Mouse (Mus musculus) midbrain, embryonic 15.5 days (tissue): Measurements from ENCODE around the gene Crybg1. TPM values are rescaled to one million over a fixed set of nuclear protein-coding genes. Genes with fewer than 3 reads are reported as not detected.

ENCODE experiments used
- ATAC-seq: fragments of 200-750 bp; cut with Nextera tagmentation; replicated peaks from 2 replicates; pipeline ENCODE4 v1.8.0; 2017; ENCODE audit warnings: moderate TSS enrichment
- H3K27ac ChIP-seq: fragments of 300-500 bp; sonication (generic); 2 replicates; pipeline ENCODE4 v1.5.1; 2015; ENCODE audit warnings: mild to moderate bottlenecking, inconsistent platforms
- H3K27me3 ChIP-seq: fragments of 300-500 bp; sonication (generic); replicated peaks from 2 replicates; pipeline ENCODE4 v1.6.1; 2015; ENCODE audit warnings: inconsistent platforms
- H3K36me3 ChIP-seq: fragments of 300-500 bp; sonication (generic); replicated peaks from 2 replicates; pipeline ENCODE4 v1.6.1; 2015; ENCODE audit warnings: inconsistent platforms
- H3K4me1 ChIP-seq: fragments of 300-500 bp; sonication (generic); 2 replicates; pipeline ENCODE4 v1.6.1; 2015; ENCODE audit warnings: inconsistent platforms
- H3K4me2 ChIP-seq: fragments of 300-500 bp; sonication (generic); 2 replicates; pipeline ENCODE4 v1.6.1; 2015; ENCODE audit warnings: inconsistent platforms, mild to moderate bottlenecking, moderate library complexity
- H3K4me3 ChIP-seq: fragments of 300-500 bp; sonication (generic); 2 replicates; pipeline ENCODE4 v1.5.1; 2015; ENCODE audit warnings: mild to moderate bottlenecking, inconsistent platforms
- H3K9ac ChIP-seq: fragments of 300-500 bp; sonication (generic); 2 replicates; pipeline ENCODE4 v1.6.1; 2015; ENCODE audit warnings: mild to moderate bottlenecking, inconsistent platforms
- H3K9me3 ChIP-seq: fragments of 300-500 bp; sonication (generic); 2 replicates; pipeline ENCODE4 v1.6.1; 2016; ENCODE audit warnings: inconsistent platforms
- WGBS: fragments of 180-500 bp; shearing (Covaris S2); methylation state at CpG from one replicate; pipeline ENCODE4 v1.1.7; 2015; ENCODE audit warnings: mixed read lengths; 5-methylcytosine and 5-hydroxymethylcytosine counted together
- polyA plus RNA-seq: library from polyadenylated mRNA; unstranded; fragments of >200 nt; fragmentation: Nextera tagmentation; extraction: Ambion mirVana; gene quantifications from 2 replicates; pipeline ENCODE4 v1.2.1, GENCODE M21; 2015

Crybg1 gene
- polyA plus RNA-seq, 1 experiment from 2014 or later = 0.14 TPM

DNA sequence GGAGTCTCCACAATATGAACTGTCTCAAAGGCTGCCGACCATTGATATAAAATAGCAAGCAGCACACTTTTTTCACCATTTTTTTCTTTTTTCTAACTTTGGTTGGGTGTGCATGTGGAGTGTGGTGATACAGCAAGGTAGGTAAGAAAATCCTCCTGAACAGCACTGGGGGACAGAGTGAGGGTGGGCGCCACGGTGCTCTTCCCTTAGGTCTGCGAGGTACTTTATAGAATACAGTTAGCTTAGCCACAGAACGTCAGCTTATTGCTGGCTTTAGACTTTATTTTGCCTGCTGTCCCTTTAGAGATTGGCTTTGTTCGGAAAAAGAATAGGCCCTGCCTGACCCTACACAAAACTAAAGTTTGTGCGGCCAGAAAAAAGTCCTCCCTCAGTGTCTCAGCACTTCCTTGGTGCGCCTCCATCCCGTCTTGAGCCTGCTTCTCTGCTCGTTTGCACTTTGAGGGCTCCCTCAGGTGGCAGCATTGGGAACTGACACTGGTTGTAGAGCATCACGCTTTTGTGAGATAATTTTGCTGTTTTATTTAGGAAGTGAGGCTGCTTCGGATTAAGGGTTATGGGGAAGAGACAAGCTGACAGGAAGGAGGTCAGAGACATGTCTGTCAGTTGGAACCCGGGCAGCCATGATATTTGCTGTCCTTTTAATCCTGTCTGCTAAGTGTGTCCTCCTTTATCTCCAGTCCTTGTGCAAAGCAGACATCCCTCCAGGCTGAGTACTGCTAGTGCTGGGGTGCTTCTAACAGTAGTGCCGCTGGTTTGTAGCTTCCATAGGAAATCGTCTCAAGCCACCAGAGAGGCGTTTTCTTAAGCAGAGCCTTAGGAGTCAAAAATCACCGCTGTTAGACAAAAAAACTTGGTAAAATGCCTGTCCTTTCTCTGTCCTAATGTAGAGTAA is 229.7 kb downstream of the Crybg1 start:
- peak; percentile 78 for ATAC-seq
- no peaks in the 10 kb centered on the region for H3K9me3 ChIP-seq
- 39% methylated on average over 17 of the region's 17 CpGs for WGBS
- H3K4me2 ChIP-seq = no peak overlapping the region
- no peaks in the 10 kb centered on the region for H3K4me1 ChIP-seq
- H3K9ac ChIP-seq = no peak overlapping the region
- no peaks in the 10 kb centered on the region for H3K27me3 ChIP-seq
- H3K36me3 ChIP-seq = no peaks in the 10 kb centered on the region
- no peak overlapping the region for H3K27ac ChIP-seq
- no peak overlapping the region for H3K4me3 ChIP-seq

DNA sequence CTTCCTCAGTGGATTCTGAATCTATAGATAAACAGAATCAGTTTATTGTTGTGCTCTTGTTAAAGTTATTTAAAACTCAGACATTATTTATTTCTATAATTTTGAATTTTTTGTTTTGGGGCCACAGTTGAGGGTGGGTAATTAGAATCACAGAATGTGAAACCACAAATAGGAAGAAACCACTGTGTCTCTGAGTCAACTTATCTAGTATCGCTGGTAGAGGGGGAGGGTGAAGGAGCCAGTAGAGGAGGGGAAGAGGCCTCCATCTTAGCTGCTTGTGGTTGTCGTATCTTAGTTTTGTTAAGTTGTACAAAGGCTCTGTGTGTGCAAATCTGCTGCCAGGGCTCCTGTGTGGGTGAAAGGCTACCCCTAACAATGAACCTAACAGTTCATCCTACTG is 231.9 kb downstream of the Crybg1 start:
- Histone ChIP-seq H3K4me1 (no peaks in the 10 kb centered on the region), H3K9me3 (no peaks in the 10 kb centered on the region), H3K4me3 (no peak overlapping the region), H3K9ac (no peak overlapping the region), H3K27me3 (no peaks in the 10 kb centered on the region), H3K36me3 (no peaks in the 10 kb centered on the region), H3K4me2 (no peak overlapping the region), H3K27ac (no peak overlapping the region)
- 91% methylated on average over 2 of the region's 2 CpGs for WGBS
- ATAC-seq = no peak

GRCm38 (mm10) chr10:43916181-43916580 is 232.5 kb downstream of the Crybg1 start:
- H3K4me2 ChIP-seq = no peak overlapping the region
- H3K9me3 ChIP-seq = no peaks in the 10 kb centered on the region
- H3K4me1 ChIP-seq = no peaks in the 10 kb centered on the region
- no peak overlapping the region for H3K27ac ChIP-seq
- no peak for ATAC-seq
- H3K9ac ChIP-seq = no peak overlapping the region
- H3K36me3 ChIP-seq = no peaks in the 10 kb centered on the region
- H3K4me3 ChIP-seq = no peak overlapping the region
- WGBS = 83% methylated on average over 12 of the region's 12 CpGs
- no peaks in the 10 kb centered on the region for H3K27me3 ChIP-seq

- Histone ChIP-seq H3K27me3 (no peaks in the 10 kb centered on the region), H3K9me3 (no peaks in the 10 kb centered on the region), H3K27ac (no peak overlapping the region), H3K4me2 (no peak overlapping the region), H3K36me3 (no peaks in the 10 kb centered on the region), H3K4me3 (no peak overlapping the region), H3K4me1 (no peaks in the 10 kb centered on the region), H3K9ac (no peak overlapping the region)
- ATAC-seq = no peak
- WGBS = 87% methylated on average over 3 of the region's 3 CpGs
Measured at GRCm38 (mm10) chr10:43912236-43912635, 236.4 kb downstream of the Crybg1 start.

- no peak for ATAC-seq
- Histone ChIP-seq H3K4me3 (no peak overlapping the region), H3K27me3 (no peaks in the 10 kb centered on the region), H3K4me2 (no peak overlapping the region), H3K27ac (no peak overlapping the region), H3K4me1 (no peaks in the 10 kb centered on the region), H3K9me3 (no peaks in the 10 kb centered on the region), H3K36me3 (no peaks in the 10 kb centered on the region), H3K9ac (no peak overlapping the region)
- 93% methylated on average over 8 of the region's 8 CpGs for WGBS
Measured at GRCm38 (mm10) chr10:43910873-43911142, 237.8 kb downstream of the Crybg1 start.

DNA sequence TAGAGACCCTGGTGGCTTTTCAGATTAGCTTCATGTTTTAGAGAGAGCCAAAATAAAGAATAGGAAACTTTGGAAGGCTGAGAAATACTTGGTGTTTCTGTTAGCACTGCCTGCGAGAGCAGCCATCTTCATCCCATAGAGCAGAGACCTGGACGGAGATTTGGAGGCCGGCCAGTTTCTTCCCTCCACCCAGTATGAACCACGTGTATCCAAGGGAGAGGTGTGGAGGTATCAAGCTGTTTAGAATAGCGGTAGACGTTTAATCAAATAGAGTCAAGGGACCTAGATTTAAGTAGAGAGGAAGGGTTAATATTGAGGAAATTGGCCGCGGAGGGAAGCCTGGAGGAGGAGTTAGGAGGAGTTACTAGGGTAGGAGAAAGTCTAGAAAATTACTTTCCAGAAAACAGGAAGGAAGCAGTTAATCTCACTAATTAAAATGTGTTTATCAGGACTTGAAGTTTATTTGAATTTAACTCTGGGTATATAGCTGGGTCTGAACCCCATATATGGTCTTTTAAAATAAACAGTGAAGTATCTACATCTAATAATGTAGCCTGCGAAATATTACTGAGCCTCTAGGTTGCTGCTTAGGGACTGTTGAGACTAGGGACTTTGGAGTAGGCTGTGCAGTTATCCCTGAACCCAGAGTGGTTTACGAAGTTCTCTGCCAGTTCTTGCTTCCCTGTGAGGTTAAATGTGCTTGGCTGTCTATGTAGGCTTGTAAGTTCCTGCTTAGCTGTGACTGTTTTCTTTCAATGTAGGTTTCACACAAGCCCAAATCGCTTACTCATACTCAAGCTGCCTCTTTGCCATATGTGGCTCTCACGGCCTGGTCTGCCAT is 238.4 kb downstream of the Crybg1 start:
- no peaks in the 10 kb centered on the region for H3K27me3 ChIP-seq
- no peak overlapping the region for H3K4me3 ChIP-seq
- H3K4me2 ChIP-seq = no peak overlapping the region
- no peaks in the 10 kb centered on the region for H3K4me1 ChIP-seq
- no peaks in the 10 kb centered on the region for H3K9me3 ChIP-seq
- WGBS = 92% methylated on average over 12 of the region's 12 CpGs
- no peak for ATAC-seq
- H3K27ac ChIP-seq = no peak overlapping the region
- H3K36me3 ChIP-seq = no peaks in the 10 kb centered on the region
- no peak overlapping the region for H3K9ac ChIP-seq

- H3K36me3 ChIP-seq = no peaks in the 10 kb centered on the region
- H3K4me2 ChIP-seq = no peak overlapping the region
- H3K4me1 ChIP-seq = peaks cover 17% of the 10 kb centered on the region
- WGBS = 95% methylated on average over 1 of the region's 1 CpGs
- H3K27me3 ChIP-seq = no peaks in the 10 kb centered on the region
- H3K4me3 ChIP-seq = no peak overlapping the region
- ATAC-seq = no peak
- H3K9me3 ChIP-seq = no peaks in the 10 kb centered on the region
- no peak overlapping the region for H3K27ac ChIP-seq
- no peak overlapping the region for H3K9ac ChIP-seq
Measured at GRCm38 (mm10) chr10:43904569-43904968, 244.1 kb downstream of the Crybg1 start.

DNA sequence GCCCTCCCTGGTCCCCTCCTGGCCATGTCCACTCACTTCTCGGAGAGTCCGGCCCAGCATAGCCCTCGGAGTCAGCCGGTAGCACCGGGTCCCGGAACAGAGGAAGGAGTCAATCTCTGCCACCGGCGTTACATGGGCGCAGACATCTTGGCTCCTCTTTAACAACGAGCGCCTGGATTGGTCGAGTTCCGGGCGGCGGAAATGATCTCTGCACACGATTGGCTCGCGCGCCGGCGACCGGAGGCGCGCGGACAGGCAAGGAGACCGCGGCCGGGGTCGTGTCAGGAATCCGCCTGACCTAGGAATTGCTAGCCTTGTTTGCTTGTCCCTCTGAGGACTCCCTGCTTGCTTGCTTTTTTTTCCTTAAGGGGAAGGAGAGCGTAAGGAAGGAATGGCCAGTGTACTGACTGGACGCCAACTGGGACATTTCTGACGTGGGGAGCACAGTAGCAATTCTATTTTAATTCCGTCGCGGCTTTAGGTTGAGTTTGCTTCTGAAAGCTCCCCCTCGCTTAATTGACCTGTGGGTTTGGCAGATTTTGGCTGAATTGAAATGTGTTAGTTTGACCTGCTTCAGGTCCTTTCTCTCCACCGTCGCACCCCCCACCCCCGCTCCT is 247.0 kb downstream of the Crybg1 start, which contains the start of the genes Qrsl1 and Rtn4ip1:
TSS of gene Qrsl1 (minus strand) at position 168 of the 617 bp plus-strand sequence.
TSS of gene Rtn4ip1 (plus strand) at position 230 of the 617 bp plus-strand sequence.
- Histone ChIP-seq H3K27ac (peak within 1 kb of the TSS; percentile 78), H3K4me2 (peak within 1 kb of the TSS; percentile 84), H3K27me3 (no peaks in the 10 kb centered on the region), H3K9me3 (no peaks in the 10 kb centered on the region), H3K9ac (peak within 1 kb of the TSS; percentile 63), H3K36me3 (no peaks in the 10 kb centered on the region), H3K4me1 (peaks cover 17% of the 10 kb centered on the region), H3K4me3 (peak within 1 kb of the TSS; percentile 84)
- ATAC-seq = peak; percentile 99
- under 1% methylated on average over 40 of the region's 40 CpGs for WGBS

DNA sequence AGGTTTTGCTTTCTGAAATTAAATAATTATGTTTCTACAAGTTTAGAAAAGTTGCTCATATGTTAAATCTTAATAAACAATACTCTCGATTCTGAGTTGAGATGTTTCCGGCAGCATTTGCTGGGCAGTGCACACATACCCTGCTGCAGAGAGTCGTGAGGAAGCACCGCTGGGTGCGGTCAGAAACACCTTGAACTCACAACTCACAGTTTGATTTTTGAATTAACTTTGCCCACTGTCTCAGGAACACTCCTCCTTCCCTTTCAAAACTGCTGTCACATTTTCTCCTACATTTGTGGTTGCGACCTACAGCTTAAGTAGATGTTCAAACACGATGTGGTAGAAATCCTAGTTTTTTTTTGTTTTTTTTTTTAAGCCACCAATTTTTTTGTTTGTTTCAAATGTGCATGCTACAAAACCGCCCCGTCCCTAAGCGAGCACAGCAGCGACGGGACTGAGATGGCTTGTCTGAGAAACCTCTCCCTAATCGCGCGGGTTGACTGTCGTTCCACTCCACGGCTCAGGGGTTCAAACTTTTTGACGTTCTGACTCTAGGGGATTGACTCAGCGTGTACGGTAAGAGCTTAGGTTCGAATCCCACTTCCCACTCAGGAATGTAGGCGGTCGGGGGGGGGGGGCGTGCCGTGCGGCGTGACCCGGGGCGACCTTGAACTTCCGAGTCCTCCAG is 247.6 kb downstream of the Crybg1 start:
- Histone ChIP-seq H3K27ac (peak overlapping the region; percentile 78), H3K27me3 (no peaks in the 10 kb centered on the region), H3K9me3 (no peaks in the 10 kb centered on the region), H3K9ac (peak overlapping the region; percentile 63), H3K36me3 (no peaks in the 10 kb centered on the region), H3K4me3 (peak overlapping the region; percentile 84), H3K4me1 (peaks cover 17% of the 10 kb centered on the region), H3K4me2 (peak overlapping the region; percentile 84)
- ATAC-seq = peak; percentile 75
- whole genome bisulfite sequencing = 8% methylated on average over 30 of the region's 30 CpGs
